10 mouse cellular contexts compared by ENCODE assay signal in genomic region chr7:136071331-136071730, GRCm38 (mm10).
"Had no signal": no experiment of that assay in that cellular context is flagged by ENCODE, and none has a peak within 500 bp of the region (broad histone marks: within the 10 kb centered on the region; RNA-seq: fewer than 3 reads in every experiment).

No protein-coding gene starts in this region.

- DNase-seq: layer of hippocampus, postnatal 36 days; liver, embryonic 13.5 days; lung, adult 2 months; lung, postnatal 14 days; midbrain, embryonic 14.5 days; thymus, adult 18-20 months; thymus, postnatal 36 days had no signal

- ATAC-seq: intestine, postnatal 0 days had no signal

- H3K4me1 ChIP-seq: liver, embryonic 13.5 days had no signal

- H3K4me3 ChIP-seq: left cerebral cortex, adult 2 months; liver, embryonic 13.5 days had no signal

- H3K9ac ChIP-seq: liver, embryonic 13.5 days had no signal

- H3K9me3 ChIP-seq: liver, embryonic 13.5 days had no signal

- H3K27ac ChIP-seq: left cerebral cortex, adult 2 months; liver, embryonic 13.5 days had no signal

- H3K36me3 ChIP-seq: liver, embryonic 13.5 days had no signal

- H3K27me3 ChIP-seq: liver, embryonic 13.5 days had no signal

- H3K4me2 ChIP-seq: liver, embryonic 13.5 days; midbrain, embryonic 11.5 days had no signal
